Mouse (Mus musculus) heart, postnatal 36 days (tissue): ENCODE data around the gene Kank3. TPM values are rescaled to one million over a fixed set of nuclear protein-coding genes. Genes with fewer than 3 reads are reported as not detected.
A peak's percentile ranks its signal among the peaks of the same experiment; 100 is the strongest.

ENCODE experiments used
- DNase-seq, 2 experiments: peaks; one replicate each; pipeline ENCODE4 v3.0.0; 2021 to 2022
- intact Hi-C: fragments of 180-260 bp; cut with DNase I; formaldehyde crosslinking; loops from one replicate; pipeline ENCODE4 v1.15.1; 2025
- total RNA-seq, 2 experiments: library from RNA; stranded (reverse); gene quantifications; 2 replicates each; pipeline ENCODE4 v1.2.3; 2021

Kank3 gene
- 10 to 100 TPM; 55.7 to 81.7 TPM for total RNA-seq

DNA sequence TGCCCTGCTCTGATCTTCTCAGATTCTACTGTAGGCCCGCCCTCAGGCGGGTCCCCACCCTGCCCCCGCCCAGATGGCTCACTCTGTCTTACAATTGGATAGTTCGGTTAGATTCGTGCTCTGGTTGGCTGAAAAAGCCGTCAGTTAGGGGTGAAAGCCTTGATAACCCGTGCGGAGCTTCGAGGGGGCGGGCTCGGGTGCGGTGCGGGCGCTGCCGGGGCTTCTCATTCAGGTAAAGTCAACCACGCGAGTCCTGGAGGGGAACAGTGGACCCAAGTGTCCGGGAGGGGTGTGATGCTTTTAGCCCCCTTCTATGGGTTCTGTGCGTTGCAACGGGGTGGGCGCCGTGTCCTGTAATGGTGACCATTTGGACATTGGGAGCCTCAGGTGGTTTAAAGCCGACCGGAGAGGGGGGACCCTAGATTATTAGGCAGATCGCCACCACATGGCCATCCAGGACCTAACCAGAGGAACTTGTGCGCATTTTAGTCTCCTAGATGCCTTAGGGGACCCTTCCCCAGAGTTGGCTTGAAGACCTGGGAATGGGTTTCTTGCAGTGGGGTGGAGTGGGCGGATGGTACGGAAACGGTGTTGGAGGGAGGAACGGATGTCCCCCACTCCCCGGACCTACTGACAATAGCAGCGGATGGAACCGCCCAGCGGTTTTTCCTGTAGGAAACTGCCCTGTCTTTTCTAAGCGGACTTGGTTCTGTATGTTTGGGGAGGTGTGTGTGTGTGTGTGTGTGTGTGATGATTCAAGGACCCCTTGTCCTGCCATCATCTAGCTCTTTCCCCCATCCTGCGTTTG, at the start of gene Kank3:
TSS of gene Kank3 (plus strand) at position 186 of the 808 bp plus-strand sequence.
- DNase-seq: peak; percentile 96
- intact Hi-C loops: loop anchor here (2.0 kb wide), 1 partner anchor 14 kb away; the partner anchor contains the start of genes Ndufa7 and Rps28

DNA sequence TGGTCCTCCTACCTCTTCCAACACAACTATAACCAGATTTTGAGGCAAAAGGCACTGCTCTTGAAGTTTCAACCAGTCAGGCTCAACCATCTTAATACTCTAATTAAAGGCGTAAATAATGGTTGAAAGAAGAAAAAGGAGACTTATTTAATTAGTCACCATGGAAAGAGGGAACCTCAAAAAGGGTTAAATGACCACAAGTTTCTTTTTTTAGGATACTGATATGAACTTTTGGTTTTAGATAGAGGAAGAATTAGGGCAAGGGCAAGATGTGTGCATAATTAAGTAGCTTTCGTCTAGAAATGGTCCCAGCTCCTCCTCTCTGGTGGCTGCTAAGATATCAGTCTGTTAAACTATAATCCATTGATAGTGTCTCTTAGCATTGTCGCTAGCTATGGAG, 43.9 kb upstream of the Kank3 start:
- intact Hi-C loops: no loop called here
- DNase-seq: no peak

DNA sequence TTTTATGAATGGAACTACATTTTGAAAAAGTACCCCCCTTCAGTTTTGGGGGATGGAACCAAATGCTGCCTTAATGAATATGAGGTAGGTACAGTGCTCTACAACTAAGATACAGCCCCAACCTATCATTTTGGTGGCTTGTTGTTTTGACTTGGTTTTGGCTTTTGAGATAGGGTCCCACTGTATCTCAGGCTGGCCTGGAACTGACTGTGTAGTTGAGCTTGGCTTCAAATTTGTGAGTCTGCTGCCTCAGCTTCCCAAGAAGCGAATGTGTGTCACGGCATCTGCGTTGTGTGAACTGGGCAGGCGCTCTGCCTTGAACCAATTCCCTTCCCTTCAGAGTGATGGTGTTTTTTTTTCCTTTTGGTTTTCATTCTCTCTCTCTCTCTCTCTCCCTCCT, 38.7 kb upstream of the Kank3 start:
- DNase-seq: no peak
- intact Hi-C loops: no loop called here

DNA sequence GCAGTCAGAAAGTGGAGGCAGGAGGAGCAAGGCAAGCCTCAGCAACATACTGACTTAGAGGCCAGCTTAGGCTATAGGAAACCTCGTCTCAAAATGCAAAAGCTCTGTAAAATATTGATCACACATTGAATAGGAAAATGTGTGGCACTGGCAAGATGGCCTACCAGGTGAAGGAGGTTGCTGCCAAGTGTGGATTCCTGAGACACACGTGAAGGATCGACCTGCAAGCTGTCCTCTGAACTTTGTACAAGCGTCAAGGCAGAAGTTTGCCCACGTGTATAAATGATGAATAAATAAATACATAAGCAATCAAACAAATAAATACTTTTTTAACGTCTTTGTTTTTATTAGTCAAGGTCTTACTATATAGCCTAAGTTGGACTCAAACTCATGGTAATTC, 36.9 kb upstream of the Kank3 start:
- intact Hi-C loops: no loop called here

DNA sequence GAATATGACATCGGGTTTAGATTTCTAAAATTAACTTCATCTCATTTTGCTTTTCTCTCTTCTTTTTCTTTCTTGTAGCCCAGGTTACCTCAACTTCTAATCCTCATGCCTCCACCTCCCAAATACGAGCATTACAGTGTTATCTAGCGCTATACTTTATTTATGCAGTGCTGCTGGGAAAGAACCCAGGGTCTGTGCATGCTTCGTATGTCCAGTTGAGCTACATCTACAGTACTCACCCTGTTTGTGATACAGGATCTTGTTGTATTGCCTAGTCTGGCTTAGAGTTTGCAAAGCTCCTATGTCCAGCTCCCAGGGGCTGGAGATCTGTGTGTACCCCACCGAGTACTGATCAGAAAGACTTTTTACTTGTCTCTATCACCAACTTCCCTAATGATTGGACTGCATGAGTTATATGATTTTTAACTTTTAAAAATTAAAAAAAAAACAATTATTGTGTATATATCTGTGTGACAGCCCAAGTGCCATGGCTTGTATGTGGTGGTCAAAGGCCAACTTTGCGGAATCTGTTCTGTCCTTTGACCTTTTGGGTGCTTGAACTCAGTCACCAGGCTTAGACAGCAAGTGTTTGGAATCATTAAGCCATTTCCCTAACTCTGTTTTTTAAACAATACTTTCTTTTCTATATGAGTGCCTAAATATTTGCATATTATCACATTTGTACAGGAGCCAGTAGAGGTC, 36.3 kb upstream of the Kank3 start:
- no peak for DNase-seq
- intact Hi-C loops: no loop called here

More for the DNA sequence above, 36.9 kb upstream of the Kank3 start:
- no peak for DNase-seq

DNA sequence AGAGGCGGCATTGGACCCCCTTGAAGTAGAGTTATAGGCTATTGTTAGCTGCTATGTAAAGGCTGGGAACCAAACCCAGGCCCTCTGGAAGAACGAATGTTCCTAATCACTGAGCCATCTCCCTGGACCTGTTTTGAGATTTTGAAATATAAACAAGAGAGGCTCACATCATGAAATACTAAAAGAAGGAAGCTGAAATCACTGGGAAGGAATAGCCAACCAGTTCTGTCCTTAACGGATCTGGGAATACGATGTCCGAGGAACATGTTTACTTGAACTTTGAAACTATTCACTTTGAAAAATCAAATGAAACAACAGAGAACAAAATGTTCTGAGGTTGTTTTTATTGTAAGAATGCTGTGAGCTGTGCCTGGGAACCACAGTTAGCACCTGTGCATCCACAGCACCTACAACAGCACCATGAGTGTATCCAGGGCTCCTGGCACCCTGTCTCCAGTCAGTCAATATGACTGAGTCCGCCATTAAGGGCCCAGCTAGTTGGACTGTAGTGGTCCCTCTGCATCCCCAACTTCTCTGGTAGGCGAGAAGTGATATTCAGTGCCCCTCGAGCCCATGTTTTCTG, 35.7 kb upstream of the Kank3 start:
- DNase-seq: no peak
- intact Hi-C loops: no loop called here

DNA sequence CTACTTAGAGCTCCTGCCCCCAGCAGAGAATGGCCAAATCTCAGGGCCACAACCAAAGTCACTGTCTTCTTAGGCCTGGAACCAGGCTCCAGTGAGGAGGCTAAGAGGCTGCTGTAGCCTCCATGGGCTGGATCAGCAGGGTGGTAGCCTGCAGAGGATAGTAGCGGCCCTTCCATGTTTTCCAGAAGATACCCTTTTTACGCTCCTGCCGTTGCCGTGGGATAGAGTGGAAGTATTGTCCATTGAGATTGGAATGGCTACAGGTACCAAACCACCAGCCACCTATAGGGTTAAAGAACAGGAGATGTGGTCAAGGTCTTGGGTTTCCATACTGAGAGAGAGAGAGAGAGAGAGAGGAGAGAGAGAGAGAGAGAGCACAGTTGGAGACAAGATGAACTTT, 35.0 kb upstream of the Kank3 start:
- DNase-seq: no peak
- intact Hi-C loops: no loop called here

DNA sequence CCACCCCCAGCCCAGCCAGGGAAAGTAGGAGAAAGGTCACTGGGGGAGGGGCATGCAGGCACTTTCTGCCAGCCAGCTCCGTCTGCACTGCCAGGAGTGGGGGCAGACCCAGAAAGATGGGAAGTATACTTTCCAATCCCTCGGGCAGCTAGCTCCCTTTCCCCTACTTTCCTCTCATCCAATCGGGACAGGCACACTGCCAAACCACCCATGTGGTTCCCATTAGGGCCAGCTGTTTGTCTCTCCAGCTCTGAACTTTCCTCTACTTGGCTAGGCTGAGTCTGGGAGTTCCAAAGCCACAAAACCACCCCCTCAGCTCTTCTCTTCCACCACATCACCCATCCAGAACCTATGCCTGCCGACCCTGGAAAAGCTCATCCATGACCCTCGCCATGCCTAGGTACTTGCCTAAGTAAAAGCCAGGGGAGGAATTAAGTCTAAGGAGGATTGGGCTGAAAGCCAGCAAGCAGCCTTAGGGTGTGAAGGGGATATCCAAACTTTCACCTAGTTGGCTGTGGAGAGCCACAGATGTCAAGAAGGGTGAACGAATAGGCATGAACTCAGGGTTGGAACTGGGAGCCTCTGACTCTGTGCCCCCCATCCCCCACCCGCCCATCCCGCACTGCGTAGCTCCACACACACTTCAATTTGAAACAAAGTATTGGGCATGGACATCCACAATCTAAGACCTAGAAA, 30.9 kb upstream of the Kank3 start:
- DNase-seq: peak; percentile 95 to 97
- intact Hi-C loops: loop anchor here (2.0 kb wide), 1 partner anchor 23 kb away; no protein-coding TSS in a partner anchor

DNA sequence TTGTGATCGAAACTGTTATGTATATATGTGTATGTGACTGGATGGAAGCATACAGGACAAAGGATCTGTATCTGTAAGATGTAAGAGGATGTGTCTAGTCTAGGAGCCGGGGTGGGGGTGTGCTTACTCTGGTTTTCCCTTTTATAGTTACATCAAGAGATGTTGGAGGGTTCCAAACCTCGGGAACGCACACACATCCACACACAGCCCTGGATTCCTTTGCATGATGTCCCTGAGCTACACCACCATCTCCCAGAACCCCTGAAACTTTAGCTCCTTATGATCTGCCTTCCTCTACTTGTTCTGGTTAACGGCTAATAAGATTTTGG, 30.4 kb upstream of the Kank3 start:
- intact Hi-C loops: loop anchor here (2.0 kb wide), 2 partner anchors 19 to 23 kb away; no protein-coding TSS in a partner anchor
- DNase-seq: no peak

DNA sequence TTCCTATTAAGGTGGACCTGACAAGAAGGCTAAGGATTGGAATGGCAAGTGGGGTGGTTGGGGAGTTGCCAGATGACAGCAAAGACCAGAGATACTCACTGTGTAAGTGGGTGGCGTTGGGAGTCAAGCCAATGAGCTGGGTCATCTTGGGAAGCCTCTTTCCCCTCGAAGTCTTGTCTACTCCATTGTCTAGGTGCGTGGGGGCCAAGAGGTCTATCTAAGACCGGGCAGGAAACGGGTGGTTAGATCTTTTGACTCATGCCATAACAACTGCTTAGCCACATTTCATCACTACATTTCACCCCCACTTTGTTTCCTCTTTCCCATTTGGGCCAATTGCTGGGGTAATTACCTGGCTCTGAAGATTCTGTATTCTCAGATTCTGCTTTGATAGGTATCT, 29.9 kb upstream of the Kank3 start:
- peak; percentile 28 to 61 for DNase-seq
- intact Hi-C loops: loop anchor here (2.0 kb wide), 1 partner anchor 18 kb away; no protein-coding TSS in a partner anchor

DNA sequence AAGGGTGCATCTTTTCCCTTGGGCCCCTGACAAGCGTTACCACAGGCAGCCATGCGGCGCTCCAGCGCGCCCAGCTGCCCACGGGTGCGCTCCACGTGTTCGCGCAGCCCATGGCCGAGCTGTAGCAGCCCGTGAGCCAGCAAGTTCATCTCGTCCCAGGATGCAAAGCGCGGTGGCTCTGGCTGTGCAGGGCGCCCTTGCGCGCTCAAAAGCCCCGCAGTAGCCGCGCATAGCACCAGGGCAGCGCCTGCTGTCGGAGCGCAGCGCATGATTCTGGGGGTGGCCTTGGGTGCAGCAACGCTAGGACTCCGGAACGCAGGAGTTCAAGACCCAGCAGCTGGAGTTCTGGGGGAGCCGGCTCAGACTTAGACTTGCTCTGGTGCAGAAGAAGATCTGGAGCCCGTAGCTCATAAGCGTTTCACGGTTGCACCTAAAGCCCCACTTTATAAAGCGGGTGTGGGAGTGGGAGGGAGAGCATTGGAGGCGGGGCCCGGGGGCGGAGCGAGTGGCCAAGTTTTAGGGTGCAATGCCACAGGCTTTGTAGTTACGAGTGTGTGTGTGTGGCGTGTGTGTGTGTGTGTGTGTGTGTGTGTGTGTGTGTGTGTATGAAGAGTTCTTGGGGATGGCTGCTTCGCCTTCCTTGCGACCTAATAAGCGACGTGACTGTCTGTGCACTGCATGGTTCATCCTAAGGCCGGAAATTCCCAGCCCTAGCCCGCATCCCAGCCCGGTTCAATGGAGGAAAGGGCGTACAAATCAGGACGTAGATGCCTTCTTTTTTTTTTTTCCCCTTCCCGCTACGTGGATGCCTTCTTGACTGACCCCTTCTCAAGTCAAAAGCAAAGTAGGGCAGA, 29.0 kb upstream of the Kank3 start, which contains the start of gene Angptl4:
TSS of gene Angptl4 (minus strand) at position 707 of the 854 bp plus-strand sequence.
- DNase-seq: peak; percentile 72 to 87
- intact Hi-C loops: loop anchor here (2.0 kb wide), 1 partner anchor 17 kb away; no protein-coding TSS in a partner anchor

DNA sequence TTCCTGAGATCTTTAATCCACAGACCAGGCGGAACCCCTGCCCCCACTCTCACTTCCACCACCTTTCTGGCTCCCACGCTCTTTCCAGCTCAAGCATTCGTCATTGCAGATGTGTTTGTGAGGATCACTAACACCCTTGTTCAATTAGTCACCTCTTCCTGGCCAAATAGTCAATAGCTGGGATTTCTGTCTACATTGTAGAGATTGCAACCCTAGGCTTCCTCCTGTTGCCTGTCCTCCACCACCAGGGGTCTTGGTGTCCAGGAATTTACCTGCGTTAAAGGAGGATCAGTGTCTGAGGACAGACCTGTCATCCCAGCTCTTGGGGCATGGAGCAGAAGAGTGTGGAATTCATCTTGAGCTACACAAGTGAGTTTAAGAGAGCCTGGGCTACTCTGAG, 28.3 kb upstream of the Kank3 start:
- intact Hi-C loops: no loop called here
- peak in 1 of 2 experiments; percentile 17 for DNase-seq

DNA sequence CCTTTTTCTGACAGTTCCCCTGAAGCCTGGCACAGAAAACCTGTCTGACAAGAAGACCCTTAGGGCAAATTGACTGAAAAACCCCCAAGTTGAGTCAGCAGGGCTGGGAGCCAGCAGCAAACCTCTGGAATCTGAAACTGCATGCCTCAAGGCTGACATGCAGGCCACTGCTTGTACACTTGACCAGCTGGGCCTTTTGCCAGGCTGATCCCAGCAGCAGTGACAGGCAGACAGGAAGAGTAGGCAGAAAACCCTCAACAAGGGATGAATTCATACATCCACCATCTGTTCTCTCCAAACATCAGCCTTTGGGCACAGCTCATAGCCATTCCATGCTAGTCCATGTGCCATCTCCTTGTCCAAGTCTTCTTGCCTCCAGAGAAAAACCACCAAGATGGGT, 26.9 kb upstream of the Kank3 start:
- peak; percentile 79 to 81 for DNase-seq
- intact Hi-C loops: no loop called here

DNA sequence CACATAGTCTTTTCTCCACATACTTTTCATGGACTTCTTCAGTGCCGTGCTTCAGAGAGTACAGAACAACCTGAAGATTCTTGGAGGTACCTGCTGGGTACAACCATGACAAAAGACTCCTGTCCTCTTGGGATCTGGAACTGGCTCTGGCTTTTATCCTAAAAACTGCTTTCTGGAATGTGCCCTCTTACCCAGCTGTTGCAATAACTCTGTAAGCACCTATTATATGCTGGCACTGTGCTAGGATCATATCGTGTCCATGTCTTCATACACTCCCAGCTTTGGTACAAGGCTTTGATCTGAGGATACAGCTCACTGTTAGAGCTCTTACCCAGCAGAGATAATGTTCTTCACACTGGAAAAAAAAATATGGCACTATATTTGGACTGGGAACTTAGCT, 25.4 kb upstream of the Kank3 start:
- intact Hi-C loops: no loop called here
- no peak for DNase-seq

DNA sequence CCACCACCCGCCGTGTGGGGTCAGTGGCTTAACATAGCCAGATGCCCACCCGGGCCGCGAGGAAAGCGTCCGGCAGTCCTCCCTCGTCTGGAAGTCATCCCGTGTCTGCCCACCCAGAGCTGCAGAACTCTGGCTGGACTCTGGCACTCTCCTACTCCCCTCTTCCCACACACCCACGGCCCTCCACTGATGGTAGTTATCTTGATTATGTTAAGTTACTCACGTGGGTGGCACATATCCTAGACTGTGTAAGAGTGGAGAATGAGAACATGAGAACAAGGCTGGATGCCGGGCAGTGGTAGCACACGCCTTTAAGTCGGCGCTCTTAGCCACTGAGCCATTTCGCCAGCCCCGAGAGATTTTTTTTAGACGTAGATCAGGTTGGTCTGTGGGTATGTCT, 23.9 kb upstream of the Kank3 start:
- DNase-seq: no peak
- intact Hi-C loops: no loop called here

DNA sequence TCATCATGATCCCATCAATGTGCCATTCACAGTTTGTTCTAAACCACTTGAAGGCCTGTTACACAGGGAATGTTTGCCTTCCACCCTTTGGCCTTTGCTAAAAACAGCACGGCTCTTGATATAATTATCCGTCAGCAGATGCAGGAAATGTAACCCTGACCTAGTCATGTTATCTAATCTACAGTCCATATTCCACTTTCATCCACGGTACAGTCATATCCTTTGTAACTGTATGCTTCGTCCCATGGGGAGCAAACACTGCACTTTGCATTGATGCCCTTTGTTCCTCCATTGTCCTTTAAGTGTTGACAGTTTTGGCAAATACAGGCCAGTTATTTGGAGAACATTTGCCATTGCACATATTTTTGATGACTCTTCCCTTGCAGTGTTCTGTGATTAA, 21.6 kb upstream of the Kank3 start:
- DNase-seq: no peak
- intact Hi-C loops: no loop called here

DNA sequence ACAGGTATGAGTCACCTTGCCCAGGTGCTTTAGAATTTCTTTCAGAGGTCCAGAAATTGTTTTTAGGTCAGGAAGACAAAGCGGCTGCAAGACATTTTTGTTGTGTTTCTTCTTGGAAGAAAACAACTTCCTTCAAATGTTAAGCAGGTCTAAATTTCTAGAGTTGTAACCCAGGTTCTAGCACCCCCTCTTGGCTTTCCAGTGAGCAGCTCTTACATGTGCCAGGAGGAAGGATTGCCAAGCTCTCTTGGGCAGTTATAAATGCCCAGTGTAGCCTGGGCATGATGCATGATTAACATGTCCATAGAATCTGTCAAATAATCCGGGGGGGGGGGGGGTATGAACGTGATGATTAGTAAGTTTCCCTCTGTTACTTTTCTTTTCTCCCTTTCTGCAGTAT, 12.0 kb upstream of the Kank3 start:
- no peak for DNase-seq
- intact Hi-C loops: loop anchor here (2.0 kb wide), 2 partner anchors 18 to 48 kb away; partner anchors contain the start of gene Angptl4

DNA sequence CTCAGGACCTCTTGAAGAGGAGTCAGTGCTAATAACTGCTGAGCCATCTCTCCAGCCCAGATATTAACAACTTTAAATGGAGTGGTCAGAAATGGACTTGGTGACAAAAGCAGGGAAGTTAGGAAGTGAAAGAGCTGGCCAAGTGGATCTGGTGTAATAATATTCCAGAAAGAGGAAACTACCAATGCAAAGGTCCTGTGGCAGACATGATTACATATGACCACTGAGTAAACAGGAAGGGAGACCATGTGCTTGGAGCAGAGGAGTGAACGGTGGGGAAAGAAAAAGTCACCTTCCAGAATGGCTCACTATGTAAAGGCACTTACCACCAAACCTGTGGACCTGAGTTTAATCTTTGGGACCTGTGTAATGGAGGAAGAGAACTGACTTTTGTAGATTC, 11.0 kb upstream of the Kank3 start:
- intact Hi-C loops: loop anchor here (2.0 kb wide), 2 partner anchors 18 to 48 kb away; partner anchors contain the start of gene Angptl4

DNA sequence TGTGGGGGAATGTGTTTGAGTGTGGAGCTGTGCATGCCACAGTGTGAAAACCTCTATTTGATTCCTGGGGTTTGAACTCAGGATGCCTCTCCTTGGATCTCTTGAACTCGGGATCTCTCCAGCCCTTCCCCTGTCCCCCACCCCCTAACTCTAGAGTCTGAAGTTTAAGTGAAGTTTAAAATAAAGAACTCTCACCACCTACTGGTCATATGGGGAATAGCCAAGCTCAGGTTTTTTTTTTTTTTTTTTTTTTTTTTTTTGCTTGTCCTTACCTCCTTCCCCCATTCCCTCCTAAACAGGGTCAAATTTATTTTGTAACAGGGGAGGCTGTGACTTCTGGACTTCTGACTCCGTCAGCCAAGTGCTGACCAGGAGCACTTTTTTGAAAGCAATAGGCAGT, 8.1 kb upstream of the Kank3 start:
- no peak for DNase-seq
- intact Hi-C loops: loop anchor here (1.0 to 2.0 kb wide), 2 partner anchors 56 to 361 kb away; no protein-coding TSS in a partner anchor

More for the DNA sequence above, 11.0 kb upstream of the Kank3 start:
- DNase-seq: no peak

DNA sequence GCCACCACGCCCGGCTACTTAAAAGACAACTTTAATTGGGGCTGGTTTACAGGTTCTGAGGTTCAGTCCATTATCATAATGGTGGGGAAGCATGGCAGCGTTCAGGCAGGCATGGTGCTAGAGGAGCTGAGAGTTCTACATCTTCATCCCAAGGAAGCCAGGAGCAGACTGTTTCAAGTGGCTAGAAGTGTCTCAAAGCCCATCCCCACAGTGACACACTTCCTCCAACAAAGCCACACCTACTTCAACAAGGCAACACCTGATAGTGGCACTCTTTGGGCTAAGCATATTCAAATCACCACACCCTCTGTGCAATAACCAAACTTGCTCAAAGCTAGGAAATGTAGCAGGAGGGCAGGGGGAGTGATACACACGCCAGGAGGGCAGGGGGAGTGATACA, 6.1 kb upstream of the Kank3 start:
- intact Hi-C loops: no loop called here
- no peak for DNase-seq
